Mouse (Mus musculus) gastrocnemius, adult 2 months (tissue): Measurements from ENCODE around the gene Efna4. TPM values are rescaled to one million over a fixed set of nuclear protein-coding genes. Genes with fewer than 3 reads are reported as not detected.
A peak's percentile ranks its signal among the peaks of the same experiment; 100 is the strongest.

Experiments
- DNase-seq: peaks from one replicate; pipeline ENCODE4 v3.0.0; 2022
- H3K27ac ChIP-seq: fragments of 200-600 bp; 2 replicates; pipeline ENCODE4 v1.8.1; 2022; ENCODE audit warnings: mild to moderate bottlenecking
- H3K4me3 ChIP-seq: fragments of 200-600 bp; 2 replicates; pipeline ENCODE4 v1.8.1; 2022; ENCODE audit warnings: mild to moderate bottlenecking, moderate library complexity
- CTCF ChIP-seq: fragments of 200-600 bp; IDR thresholded peaks from 2 replicates; pipeline ENCODE4 v1.8.1; 2022; ENCODE audit warnings: antibody characterized with exemption, mild to moderate bottlenecking, moderate library complexity
- intact Hi-C: fragments of 180-260 bp; cut with DNase I; formaldehyde crosslinking; loops from one replicate; pipeline ENCODE4 v1.15.1; 2025
- total RNA-seq, 2 experiments: library from RNA; stranded (reverse); gene quantifications; 2 replicates each; pipeline ENCODE4 v1.2.3; 2021

Gene Efna4
- total RNA-seq, 2 experiments from 2014 or later: 0.15 to 0.20 TPM

DNA sequence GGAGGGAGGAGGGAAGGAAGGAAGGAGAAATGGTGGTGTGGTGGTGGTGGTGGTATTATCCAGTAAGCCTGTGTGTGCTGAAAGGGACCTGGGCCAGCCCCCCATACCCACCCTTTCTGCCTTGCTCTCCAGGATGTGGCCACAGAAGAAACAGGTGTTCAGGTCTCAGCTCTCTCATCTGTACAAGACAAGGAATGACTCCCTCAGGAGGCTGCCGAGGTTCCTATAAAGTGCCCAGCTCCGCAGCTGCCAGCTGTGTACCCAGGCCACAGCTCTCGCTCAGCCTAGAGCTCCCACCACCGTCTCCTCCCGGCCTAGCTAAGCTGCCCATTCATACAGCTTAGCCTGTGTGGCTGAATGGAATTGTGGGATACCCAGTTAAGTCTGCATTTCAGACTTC lies 45.5 kb downstream of the Efna4 start:
- intact Hi-C loops: no loop called here
- Histone ChIP-seq H3K4me3 (no peak overlapping the region), H3K27ac (no peak overlapping the region)
- no peak for DNase-seq
- no peak for TF ChIP-seq CTCF

GRCm38 (mm10) chr3:89291874-89292273 lies 46.0 kb downstream of the Efna4 start:
- DNase-seq: no peak
- Histone ChIP-seq H3K4me3 (no peak overlapping the region), H3K27ac (no peak overlapping the region)
- intact Hi-C loops: no loop called here
- TF ChIP-seq CTCF: no peak

GRCm38 (mm10) chr3:89288503-89288928 lies 49.3 kb downstream of the Efna4 start:
- DNase-seq: peak; percentile 76
- no peak for TF ChIP-seq CTCF
- peak overlapping the region; percentile 76 for H3K27ac ChIP-seq
- intact Hi-C loops: no loop called here
- no peak overlapping the region for H3K4me3 ChIP-seq

- intact Hi-C loops: no loop called here
- TF ChIP-seq CTCF: no peak
- peak overlapping the region; percentile 76 for H3K27ac ChIP-seq
- no peak overlapping the region for H3K4me3 ChIP-seq
- no peak for DNase-seq
Observed at GRCm38 (mm10) chr3:89287286-89287685, 50.5 kb downstream of the Efna4 start.

DNA sequence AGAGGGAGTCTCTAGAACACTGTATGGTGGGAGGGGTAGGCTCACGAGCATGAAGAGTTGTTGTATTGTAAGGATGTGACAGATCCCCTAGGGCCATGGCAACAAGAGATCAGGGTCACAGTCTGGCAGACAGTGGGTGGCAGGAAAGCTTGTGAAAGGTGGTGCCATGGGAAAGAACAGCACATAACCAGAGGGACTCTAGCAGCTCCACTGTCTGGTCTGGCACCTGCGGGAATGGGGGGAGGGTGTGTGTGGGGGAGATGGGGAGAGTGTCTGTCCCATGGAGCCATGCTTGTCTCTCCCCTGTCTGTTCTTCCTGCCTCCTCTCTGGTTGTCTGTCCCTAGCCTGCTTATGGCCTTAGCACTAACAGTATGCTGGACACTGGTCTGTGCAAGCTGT lies 52.3 kb downstream of the Efna4 start:
- Histone ChIP-seq H3K4me3 (no peak overlapping the region), H3K27ac (no peak overlapping the region)
- no peak for TF ChIP-seq CTCF
- intact Hi-C loops: no loop called here
- no peak for DNase-seq

GRCm38 (mm10) chr3:89284261-89284660 lies 53.6 kb downstream of the Efna4 start:
- Histone ChIP-seq H3K4me3 (no peak overlapping the region), H3K27ac (no peak overlapping the region)
- no peak for TF ChIP-seq CTCF
- intact Hi-C loops: no loop called here
- no peak for DNase-seq

Other genes starting within 250 kb of the Efna4 start
- 10 to 100 TPM; 16.8 to 20.5 TPM for gene Rusc1, start 244.7 kb downstream of the Efna4 start, total RNA-seq
- gene Gm43738, start 236.9 kb downstream of the Efna4 start, total RNA-seq: not detected
- 10 to 100 TPM; 24.8 to 28.8 TPM for gene Fdps, start 236.1 kb downstream of the Efna4 start, total RNA-seq
- gene Pklr, start 201.9 kb downstream of the Efna4 start, total RNA-seq: not detected
- gene Hcn3, start 177.8 kb downstream of the Efna4 start, total RNA-seq: under 1 TPM; 0.31 to 0.43 TPM
- gene Clk2, start 173.2 kb downstream of the Efna4 start, total RNA-seq: 10 to 100 TPM; 16.0 to 21.4 TPM
- gene Scamp3, start 160.6 kb downstream of the Efna4 start, total RNA-seq: 10 to 100 TPM; 37.7 to 39.0 TPM
- 10 to 100 TPM; 15.8 to 17.2 TPM for gene Fam189b, start 154.9 kb downstream of the Efna4 start, total RNA-seq
- 10 to 100 TPM; 17.4 to 19.7 TPM for gene Gba, start 135.1 kb downstream of the Efna4 start, total RNA-seq
- gene Thbs3, start 122.8 kb downstream of the Efna4 start, total RNA-seq: 10 to 100 TPM in 1 of 2 experiments, 1 to 10 TPM in 1; 6.4 to 10.2 TPM
- 10 to 100 TPM; 40.7 to 51.4 TPM for gene Mtx1, start 110.9 kb downstream of the Efna4 start, total RNA-seq
- under 1 TPM; 0.13 to 0.22 TPM for gene Muc1, start 109.0 kb downstream of the Efna4 start, total RNA-seq
- gene Krtcap2, start 92.1 kb downstream of the Efna4 start, total RNA-seq: 10 to 100 TPM; 62.9 to 79.7 TPM
- gene Trim46, start 91.7 kb downstream of the Efna4 start, total RNA-seq: under 1 TPM; 0.18 to 0.50 TPM
- gene Dpm3, start 78.7 kb downstream of the Efna4 start, total RNA-seq: 10 to 100 TPM; 16.4 to 26.9 TPM
- 1 to 10 TPM; 8.9 to 9.7 TPM for gene Slc50a1, start 67.5 kb downstream of the Efna4 start, total RNA-seq
- 10 to 100 TPM in 1 of 2 experiments, 1 to 10 TPM in 1; 7.9 to 13.1 TPM for gene Efna1, start 56.9 kb downstream of the Efna4 start, total RNA-seq
- not detected for gene Efna3, start 15.1 kb downstream of the Efna4 start, total RNA-seq
- 10 to 100 TPM; 21.7 to 30.5 TPM for gene Adam15, start 12.0 kb upstream of the Efna4 start, total RNA-seq
- not detected for gene Dcst2, start 23.9 kb upstream of the Efna4 start, total RNA-seq
- gene Dcst1, start 27.2 kb upstream of the Efna4 start, total RNA-seq: not detected
- gene Zbtb7b, start 56.7 kb upstream of the Efna4 start, total RNA-seq: 10 to 100 TPM; 22.8 to 33.3 TPM
- 1 to 10 TPM in 1 of 2 experiments, under 1 TPM in 1; 0.41 to 2.1 TPM for gene Lenep, start 64.8 kb upstream of the Efna4 start, total RNA-seq
- 10 to 100 TPM; 40.8 to 56.4 TPM for gene Flad1, start 73.8 kb upstream of the Efna4 start, total RNA-seq
- gene Cks1b, start 80.4 kb upstream of the Efna4 start, total RNA-seq: 1 to 10 TPM; 1.8 to 2.5 TPM
- gene Shc1, start 80.4 kb upstream of the Efna4 start, total RNA-seq: 10 to 100 TPM; 15.0 to 17.2 TPM
- gene Pygo2, start 92.2 kb upstream of the Efna4 start, total RNA-seq: 10 to 100 TPM in 1 of 2 experiments, 1 to 10 TPM in 1; 9.5 to 10.1 TPM
- 100 to 1,000 TPM; 202 to 227 TPM for gene Pbxip1, start 98.7 kb upstream of the Efna4 start, total RNA-seq
- 10 to 100 TPM in 1 of 2 experiments, 1 to 10 TPM in 1; 6.3 to 11.1 TPM for gene Pmvk, start 116.5 kb upstream of the Efna4 start, total RNA-seq
- 1 to 10 TPM; 1.4 to 4.1 TPM for gene Kcnn3, start 182.1 kb upstream of the Efna4 start, total RNA-seq